Mouse (Mus musculus): ENCODE measurements around the gene Dhps. TPM values are rescaled to one million over a fixed set of nuclear protein-coding genes. Genes with fewer than 3 reads are reported as not detected.
"Not testable (repeated sequence)": the region's sequence is repeated elsewhere in the genome, so short reads cannot be mapped to it uniquely, and the experiment has no call there.

The Dhps gene
- polyA plus RNA-seq, 2 experiments = 44.9 to 47.7 TPM

- no peaks in the 10 kb centered on the region for H3K9me3 ChIP-seq (ENCODE audit: control insufficient read depth, low read length)
- 0% methylated on average over 2 of the region's 2 CpGs for WGBS
- TF ChIP-seq POLR2A (IDR thresholded peaks at IDR 0.05; ENCODE audit: borderline replicate concordance, extremely low read depth, insufficient read depth, insufficient read length) = no peak
- peak; percentile 47; the same call in 1 of the 2 replicates for ATAC-seq (ENCODE audit: low FRiP score, low read depth)
- H3K27ac ChIP-seq (replicated peaks; ENCODE audit: low read depth, low read length) = no peak overlapping the region
- DNase-seq (ENCODE audit: low spot score) = peak; percentile 94
- no peak overlapping the region for H3K4me3 ChIP-seq (replicated peaks; ENCODE audit: low read length)
- H3K36me3 ChIP-seq (ENCODE audit: control insufficient read depth, insufficient read depth, low read length) = peaks cover 48% of the 10 kb centered on the region
- H3K9ac ChIP-seq (ENCODE audit: low read depth, low read length, severe bottlenecking) = no peak overlapping the region
- H3K4me2 ChIP-seq (replicated peaks; ENCODE audit: low read depth, low read length, severe bottlenecking) = no peak overlapping the region
- H3K27me3 ChIP-seq (ENCODE audit: control insufficient read depth, insufficient read depth, low read length) = no peaks in the 10 kb centered on the region
- peaks cover 10% of the 10 kb centered on the region for H3K4me1 ChIP-seq (ENCODE audit: control insufficient read depth, insufficient read depth, low read length)
Measured at GRCm38 (mm10) chr8:85076993-85077392, 5.4 kb downstream of the Dhps start.

GRCm38 (mm10) chr8:85080214-85080531 is 8.6 kb downstream of the Dhps start:
- H3K27ac ChIP-seq (replicated peaks; ENCODE audit: low read depth, low read length) = no peak overlapping the region; the same call in 1 of the 2 replicates
- peak overlapping the region; percentile 63 for H3K4me3 ChIP-seq (replicated peaks; ENCODE audit: low read length)
- H3K4me2 ChIP-seq (replicated peaks; ENCODE audit: low read depth, low read length, severe bottlenecking) = peak overlapping the region; percentile 92
- TF ChIP-seq POLR2A (IDR thresholded peaks at IDR 0.05; ENCODE audit: borderline replicate concordance, extremely low read depth, insufficient read depth, insufficient read length) = no peak
- no peak for DNase-seq (ENCODE audit: low spot score)
- peaks cover 27% of the 10 kb centered on the region for H3K36me3 ChIP-seq (ENCODE audit: control insufficient read depth, insufficient read depth, low read length)
- H3K4me1 ChIP-seq (ENCODE audit: control insufficient read depth, insufficient read depth, low read length) = peaks cover 16% of the 10 kb centered on the region
- no peak for ATAC-seq (ENCODE audit: low FRiP score, low read depth)
- WGBS = under 1% methylated on average over 24 of the region's 25 CpGs
- H3K27me3 ChIP-seq (ENCODE audit: control insufficient read depth, insufficient read depth, low read length) = no peaks in the 10 kb centered on the region
- H3K9ac ChIP-seq (ENCODE audit: low read depth, low read length, severe bottlenecking) = peak overlapping the region; percentile 71
- H3K9me3 ChIP-seq (ENCODE audit: control insufficient read depth, low read length) = no peaks in the 10 kb centered on the region

- peak; percentile 34; the same call in 1 of the 2 replicates for ATAC-seq (ENCODE audit: low FRiP score, low read depth)
- WGBS = under 1% methylated on average over 30 of the region's 30 CpGs
- Histone ChIP-seq H3K9me3 (ENCODE audit: control insufficient read depth, low read length) (no peaks in the 10 kb centered on the region), H3K27ac (replicated peaks; ENCODE audit: low read depth, low read length) (peak within 1 kb of the TSS; percentile 65), H3K4me2 (replicated peaks; ENCODE audit: low read depth, low read length, severe bottlenecking) (peak within 1 kb of the TSS; percentile 92), H3K9ac (ENCODE audit: low read depth, low read length, severe bottlenecking) (peak within 1 kb of the TSS; percentile 71), H3K4me3 (replicated peaks; ENCODE audit: low read length) (peak within 1 kb of the TSS; percentile 63), H3K36me3 (ENCODE audit: control insufficient read depth, insufficient read depth, low read length) (peaks cover 27% of the 10 kb centered on the region), H3K27me3 (ENCODE audit: control insufficient read depth, insufficient read depth, low read length) (no peaks in the 10 kb centered on the region), H3K4me1 (ENCODE audit: control insufficient read depth, insufficient read depth, low read length) (peaks cover 16% of the 10 kb centered on the region)
- no peak for TF ChIP-seq POLR2A (IDR thresholded peaks at IDR 0.05; ENCODE audit: borderline replicate concordance, extremely low read depth, insufficient read depth, insufficient read length)
- DNase-seq (ENCODE audit: low spot score) = peak; percentile 75
Measured at GRCm38 (mm10) chr8:85080532-85081215, 9.1 kb downstream of the Dhps start, which contains the start of gene Wdr83os. Gene Wdr83os, plus strand, starts transcription at chr8:85080740.

- peak; percentile 58 for DNase-seq (ENCODE audit: low spot score)
- ATAC-seq (ENCODE audit: low FRiP score, low read depth) = peak; percentile 56; the same call in 1 of the 2 replicates
- Histone ChIP-seq H3K4me3 (replicated peaks; ENCODE audit: low read length) (peak within 1 kb of the TSS; percentile 63), H3K36me3 (ENCODE audit: control insufficient read depth, insufficient read depth, low read length) (peaks cover 23% of the 10 kb centered on the region), H3K27ac (replicated peaks; ENCODE audit: low read depth, low read length) (peak within 1 kb of the TSS; percentile 65), H3K4me2 (replicated peaks; ENCODE audit: low read depth, low read length, severe bottlenecking) (peak within 1 kb of the TSS; percentile 92), H3K9me3 (ENCODE audit: control insufficient read depth, low read length) (no peaks in the 10 kb centered on the region), H3K4me1 (ENCODE audit: control insufficient read depth, insufficient read depth, low read length) (peaks cover 16% of the 10 kb centered on the region), H3K27me3 (ENCODE audit: control insufficient read depth, insufficient read depth, low read length) (no peaks in the 10 kb centered on the region), H3K9ac (ENCODE audit: low read depth, low read length, severe bottlenecking) (peak within 1 kb of the TSS; percentile 71)
- WGBS = under 1% methylated on average over 9 of the region's 9 CpGs
- TF ChIP-seq POLR2A (IDR thresholded peaks at IDR 0.05; ENCODE audit: borderline replicate concordance, extremely low read depth, insufficient read depth, insufficient read length) = no peak
Measured at GRCm38 (mm10) chr8:85081216-85081555, 9.6 kb downstream of the Dhps start, which contains the start of gene Wdr83. Gene Wdr83, minus strand, starts transcription at chr8:85081306.

- not testable (repeated sequence) for H3K27ac ChIP-seq (replicated peaks; ENCODE audit: low read depth, low read length); ATAC-seq (ENCODE audit: low FRiP score, low read depth); H3K4me3 ChIP-seq (replicated peaks; ENCODE audit: low read length); H3K9ac ChIP-seq (ENCODE audit: low read depth, low read length, severe bottlenecking); H3K27me3 ChIP-seq (ENCODE audit: control insufficient read depth, insufficient read depth, low read length); DNase-seq (ENCODE audit: low spot score); H3K9me3 ChIP-seq (ENCODE audit: control insufficient read depth, low read length); H3K4me2 ChIP-seq (replicated peaks; ENCODE audit: low read depth, low read length, severe bottlenecking)
- H3K4me1 ChIP-seq (ENCODE audit: control insufficient read depth, insufficient read depth, low read length) = peaks cover 16% of the 10 kb centered on the region
- H3K36me3 ChIP-seq (ENCODE audit: control insufficient read depth, insufficient read depth, low read length) = peaks cover 27% of the 10 kb centered on the region
- 87% methylated on average over 4 of the region's 4 CpGs for WGBS
Measured at GRCm38 (mm10) chr8:85082169-85082568, 10.6 kb downstream of the Dhps start.
